Mouse (Mus musculus): Measurements from ENCODE around the gene Cd93. TPM values are rescaled to one million over a fixed set of nuclear protein-coding genes. Genes with fewer than 3 reads are reported as not detected.
A peak's percentile ranks its signal among the peaks of the same experiment; 100 is the strongest.

Cd93 gene
- polyA plus RNA-seq, 1 experiment from 2014 or later, result 17.0 TPM

GRCm38 (mm10) chr2:148421706-148422105 lies 21.7 kb downstream of the Cd93 start:
- Histone ChIP-seq H3K4me1 (replicated peaks; ENCODE audit: insufficient read depth, low read length) (no peaks in the 10 kb centered on the region; the same call in 1 of the 2 replicates), H3K4me2 (ENCODE audit: low read length) (no peak overlapping the region), H3K36me3 (ENCODE audit: insufficient read depth, low read length) (no peaks in the 10 kb centered on the region), H3K27me3 (ENCODE audit: insufficient read depth, low read length) (no peaks in the 10 kb centered on the region), H3K9me3 (replicated peaks; ENCODE audit: low read length) (no peaks in the 10 kb centered on the region), H3K4me3 (replicated peaks; ENCODE audit: low read depth, low read length) (no peak overlapping the region), H3K9ac (ENCODE audit: low read depth, low read length) (no peak overlapping the region), H3K27ac (no peak overlapping the region)
- TF ChIP-seq CTCF (IDR thresholded peaks at IDR 0.05; ENCODE audit: low read depth), result no peak
- WGBS, result 76% methylated on average over 1 of the region's 1 CpGs
- ATAC-seq (replicated peaks; ENCODE audit: low FRiP score, low read depth) (no peak), DNase-seq (ENCODE audit: low spot score) (peak; percentile 40)

GRCm38 (mm10) chr2:148421112-148421511 lies 22.3 kb downstream of the Cd93 start:
- ATAC-seq (replicated peaks; ENCODE audit: low FRiP score, low read depth), result no peak
- TF ChIP-seq CTCF (IDR thresholded peaks at IDR 0.05; ENCODE audit: low read depth), result no peak
- no peak overlapping the region for H3K4me2 ChIP-seq (ENCODE audit: low read length)
- no peaks in the 10 kb centered on the region for H3K9me3 ChIP-seq (replicated peaks; ENCODE audit: low read length)
- no peaks in the 10 kb centered on the region for H3K36me3 ChIP-seq (ENCODE audit: insufficient read depth, low read length)
- H3K4me1 ChIP-seq (replicated peaks; ENCODE audit: insufficient read depth, low read length), result no peaks in the 10 kb centered on the region; the same call in 1 of the 2 replicates
- no peak overlapping the region for H3K9ac ChIP-seq (ENCODE audit: low read depth, low read length)
- no peak overlapping the region for H3K4me3 ChIP-seq (replicated peaks; ENCODE audit: low read depth, low read length)
- WGBS, result 28% methylated on average over 1 of the region's 1 CpGs
- H3K27ac ChIP-seq, result no peak overlapping the region
- H3K27me3 ChIP-seq (ENCODE audit: insufficient read depth, low read length), result no peaks in the 10 kb centered on the region
- DNase-seq (ENCODE audit: low spot score), result no peak

GRCm38 (mm10) chr2:148419776-148420175 lies 23.6 kb downstream of the Cd93 start:
- ATAC-seq (replicated peaks; ENCODE audit: low FRiP score, low read depth), result no peak
- H3K4me1 ChIP-seq (replicated peaks; ENCODE audit: insufficient read depth, low read length), result no peaks in the 10 kb centered on the region; the same call in 1 of the 2 replicates
- WGBS, result 86% methylated on average over 2 of the region's 2 CpGs

GRCm38 (mm10) chr2:148419151-148419550 lies 24.2 kb downstream of the Cd93 start:
- 76% methylated on average over 3 of the region's 3 CpGs for WGBS

More at GRCm38 (mm10) chr2:148419776-148420175, 23.6 kb downstream of the Cd93 start:
- DNase-seq (ENCODE audit: low spot score), result no peak
- Histone ChIP-seq H3K4me2 (ENCODE audit: low read length) (no peak overlapping the region), H3K9me3 (replicated peaks; ENCODE audit: low read length) (no peaks in the 10 kb centered on the region), H3K27ac (no peak overlapping the region), H3K36me3 (ENCODE audit: insufficient read depth, low read length) (no peaks in the 10 kb centered on the region), H3K9ac (ENCODE audit: low read depth, low read length) (no peak overlapping the region), H3K4me3 (replicated peaks; ENCODE audit: low read depth, low read length) (no peak overlapping the region), H3K27me3 (ENCODE audit: insufficient read depth, low read length) (no peaks in the 10 kb centered on the region)
- TF ChIP-seq CTCF (IDR thresholded peaks at IDR 0.05; ENCODE audit: low read depth), result no peak

GRCm38 (mm10) chr2:148409821-148410220 lies 33.5 kb downstream of the Cd93 start:
- Histone ChIP-seq H3K9me3 (replicated peaks; ENCODE audit: low read length) (no peaks in the 10 kb centered on the region), H3K9ac (ENCODE audit: low read depth, low read length) (no peak overlapping the region), H3K4me2 (ENCODE audit: low read length) (no peak overlapping the region), H3K4me1 (replicated peaks; ENCODE audit: insufficient read depth, low read length) (peaks cover 19% of the 10 kb centered on the region), H3K4me3 (replicated peaks; ENCODE audit: low read depth, low read length) (no peak overlapping the region), H3K27ac (no peak overlapping the region), H3K27me3 (ENCODE audit: insufficient read depth, low read length) (peaks cover 14% of the 10 kb centered on the region), H3K36me3 (ENCODE audit: insufficient read depth, low read length) (no peaks in the 10 kb centered on the region)
- no peak for DNase-seq (ENCODE audit: low spot score)
- ATAC-seq (replicated peaks; ENCODE audit: low FRiP score, low read depth), result no peak
- WGBS, result 78% methylated on average over 1 of the region's 1 CpGs
- TF ChIP-seq CTCF (IDR thresholded peaks at IDR 0.05; ENCODE audit: low read depth), result no peak

More at GRCm38 (mm10) chr2:148419151-148419550, 24.2 kb downstream of the Cd93 start:
- no peak overlapping the region for H3K27ac ChIP-seq
- no peak overlapping the region for H3K4me2 ChIP-seq (ENCODE audit: low read length)
- ATAC-seq (replicated peaks; ENCODE audit: low FRiP score, low read depth) (no peak), DNase-seq (ENCODE audit: low spot score) (no peak)
- no peak overlapping the region for H3K9ac ChIP-seq (ENCODE audit: low read depth, low read length)
- no peaks in the 10 kb centered on the region for H3K27me3 ChIP-seq (ENCODE audit: insufficient read depth, low read length)
- H3K9me3 ChIP-seq (replicated peaks; ENCODE audit: low read length), result no peaks in the 10 kb centered on the region
- H3K36me3 ChIP-seq (ENCODE audit: insufficient read depth, low read length), result no peaks in the 10 kb centered on the region
- no peaks in the 10 kb centered on the region; the same call in 1 of the 2 replicates for H3K4me1 ChIP-seq (replicated peaks; ENCODE audit: insufficient read depth, low read length)
- no peak for TF ChIP-seq CTCF (IDR thresholded peaks at IDR 0.05; ENCODE audit: low read depth)
- H3K4me3 ChIP-seq (replicated peaks; ENCODE audit: low read depth, low read length), result no peak overlapping the region

- peak; percentile 88 for TF ChIP-seq CTCF (IDR thresholded peaks at IDR 0.05; ENCODE audit: low read depth)
- ATAC-seq (replicated peaks; ENCODE audit: low FRiP score, low read depth) (peak; percentile 87), DNase-seq (ENCODE audit: low spot score) (peak; percentile 90)
- no peaks in the 10 kb centered on the region for H3K9me3 ChIP-seq (replicated peaks; ENCODE audit: low read length)
- no peak overlapping the region for H3K9ac ChIP-seq (ENCODE audit: low read depth, low read length)
- H3K4me2 ChIP-seq (ENCODE audit: low read length), result no peak overlapping the region
- H3K4me1 ChIP-seq (replicated peaks; ENCODE audit: insufficient read depth, low read length), result peaks cover 19% of the 10 kb centered on the region
- H3K4me3 ChIP-seq (replicated peaks; ENCODE audit: low read depth, low read length), result no peak overlapping the region
- WGBS, result 24% methylated on average over 9 of the region's 9 CpGs
- H3K27me3 ChIP-seq (ENCODE audit: insufficient read depth, low read length), result peaks cover 14% of the 10 kb centered on the region
- H3K27ac ChIP-seq, result no peak overlapping the region
- no peaks in the 10 kb centered on the region for H3K36me3 ChIP-seq (ENCODE audit: insufficient read depth, low read length)
Measured at GRCm38 (mm10) chr2:148409141-148409540, 34.2 kb downstream of the Cd93 start.

GRCm38 (mm10) chr2:148408761-148409120 lies 34.6 kb downstream of the Cd93 start:
- Histone ChIP-seq H3K27ac (no peak overlapping the region), H3K4me1 (replicated peaks; ENCODE audit: insufficient read depth, low read length) (peaks cover 19% of the 10 kb centered on the region), H3K27me3 (ENCODE audit: insufficient read depth, low read length) (peaks cover 14% of the 10 kb centered on the region), H3K36me3 (ENCODE audit: insufficient read depth, low read length) (no peaks in the 10 kb centered on the region), H3K4me2 (ENCODE audit: low read length) (peak overlapping the region; percentile 69), H3K4me3 (replicated peaks; ENCODE audit: low read depth, low read length) (no peak overlapping the region), H3K9me3 (replicated peaks; ENCODE audit: low read length) (no peaks in the 10 kb centered on the region), H3K9ac (ENCODE audit: low read depth, low read length) (no peak overlapping the region)
- peak; percentile 8; the same call in 1 of the 2 replicates for ATAC-seq (replicated peaks; ENCODE audit: low FRiP score, low read depth)
- no peak for TF ChIP-seq CTCF (IDR thresholded peaks at IDR 0.05; ENCODE audit: low read depth)
- no peak for DNase-seq (ENCODE audit: low spot score)
- 17% methylated on average over 6 of the region's 6 CpGs for WGBS
